In the genomic region with DNA sequence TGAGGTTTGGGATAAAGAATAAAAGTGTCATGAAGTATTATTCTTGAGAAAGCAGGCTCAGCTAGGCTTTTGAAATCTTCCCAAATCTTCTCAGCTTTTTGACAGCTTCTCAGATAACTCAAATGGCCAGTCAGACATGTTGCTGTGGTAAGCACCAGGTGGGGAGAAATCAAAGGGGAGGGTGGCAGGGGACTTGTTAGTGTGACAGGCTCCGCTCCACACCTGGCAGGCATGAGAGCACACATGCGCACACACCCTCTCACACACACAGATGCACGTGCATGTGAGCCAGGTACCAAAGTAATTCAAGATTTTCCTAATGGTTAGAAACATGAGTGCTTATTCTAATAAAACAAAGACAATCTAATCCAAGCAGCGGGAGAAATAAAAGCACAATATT, we compare ENCODE assay signal across 26 mouse cellular contexts.
A peak's percentile ranks its signal among the peaks of the same experiment; 100 is the strongest.
DNase-seq lines count a peak whose midpoint lies in the region; ATAC-seq lines count a peak whose summit lies in the region.
"Had no signal": no experiment of that assay in that cellular context is flagged by ENCODE, and none has a peak within 500 bp of the region (broad histone marks: within the 10 kb centered on the region; RNA-seq: fewer than 3 reads in every experiment).

No protein-coding gene starts in this region.

- peaks cover 4% of the 10 kb centered on the region; the same call in 1 of the 2 replicates for H3K9me3 ChIP-seq in embryonic facial prominence, embryonic 14.5 days (ENCODE audit: control insufficient read depth, low read length)
- no peaks in the 10 kb centered on the region for H3K9me3 ChIP-seq in embryonic facial prominence, embryonic 10.5 days
- no peaks in the 10 kb centered on the region for H3K9me3 ChIP-seq in intestine, embryonic 16.5 days (ENCODE audit: control insufficient read depth, low read length)
- H3K9me3 ChIP-seq: embryonic facial prominence, embryonic 12.5 days; forebrain, embryonic 13.5 days; heart, embryonic 10.5 days had no signal

- H3K4me1 ChIP-seq in embryonic facial prominence, embryonic 14.5 days (ENCODE audit: control insufficient read depth, insufficient read depth, low read length): no peaks in the 10 kb centered on the region; the same call in 1 of the 2 replicates
- peaks cover 7% of the 10 kb centered on the region; the same call in 1 of the 2 replicates for H3K4me1 ChIP-seq in embryonic facial prominence, embryonic 10.5 days
- H3K4me1 ChIP-seq in intestine, embryonic 16.5 days (ENCODE audit: control insufficient read depth, insufficient read depth, low read length): no peaks in the 10 kb centered on the region
- H3K4me1 ChIP-seq: heart, embryonic 10.5 days; heart, embryonic 13.5 days had no signal

- H3K4me3 ChIP-seq in embryonic facial prominence, embryonic 14.5 days (ENCODE audit: low read depth, low read length): no peak overlapping the region
- H3K4me3 ChIP-seq in embryonic facial prominence, embryonic 10.5 days: no peak overlapping the region
- H3K4me3 ChIP-seq in intestine, embryonic 16.5 days (ENCODE audit: low read length): no peak overlapping the region
- H3K4me3 ChIP-seq: embryonic facial prominence, embryonic 12.5 days; erythroblast, embryonic 14.5 days; forebrain, embryonic 13.5 days; gastrocnemius, adult 2 months; heart, embryonic 10.5 days; heart, embryonic 13.5 days had no signal

- no peak overlapping the region for H3K27ac ChIP-seq in embryonic facial prominence, embryonic 14.5 days (replicated peaks; ENCODE audit: low read depth, low read length)
- H3K27ac ChIP-seq in embryonic facial prominence, embryonic 10.5 days (replicated peaks): no peak overlapping the region
- no peak overlapping the region for H3K27ac ChIP-seq in intestine, embryonic 16.5 days (ENCODE audit: low read length)
- H3K27ac ChIP-seq: embryonic facial prominence, embryonic 12.5 days; forebrain, embryonic 13.5 days; gastrocnemius, adult 2 months; heart, embryonic 10.5 days; heart, embryonic 13.5 days; hindbrain, embryonic 14.5 days had no signal

- no peaks in the 10 kb centered on the region for H3K36me3 ChIP-seq in embryonic facial prominence, embryonic 14.5 days (ENCODE audit: control insufficient read depth, insufficient read depth, low read length)
- no peaks in the 10 kb centered on the region for H3K36me3 ChIP-seq in embryonic facial prominence, embryonic 10.5 days (replicated peaks)
- no peaks in the 10 kb centered on the region for H3K36me3 ChIP-seq in intestine, embryonic 16.5 days (ENCODE audit: control insufficient read depth, insufficient read depth, low read length)
- H3K36me3 ChIP-seq: embryonic facial prominence, embryonic 12.5 days; G1E; heart, embryonic 10.5 days; heart, embryonic 13.5 days had no signal

- WGBS in embryonic facial prominence, embryonic 14.5 days: 48% methylated on average over 4 of the region's 4 CpGs
- WGBS in embryonic facial prominence, embryonic 10.5 days: 81% methylated on average over 4 of the region's 4 CpGs
- WGBS in intestine, embryonic 16.5 days: 79% methylated on average over 4 of the region's 4 CpGs

- peaks cover 3% of the 10 kb centered on the region; the same call in 1 of the 2 replicates for H3K27me3 ChIP-seq in embryonic facial prominence, embryonic 14.5 days (replicated peaks; ENCODE audit: control insufficient read depth, insufficient read depth, low read length)
- H3K27me3 ChIP-seq in embryonic facial prominence, embryonic 10.5 days (replicated peaks; ENCODE audit: low read depth, poor library complexity, severe bottlenecking): no peaks in the 10 kb centered on the region
- H3K27me3 ChIP-seq in intestine, embryonic 16.5 days (replicated peaks; ENCODE audit: control insufficient read depth, insufficient read depth, low read length): no peaks in the 10 kb centered on the region
- H3K27me3 ChIP-seq: embryonic facial prominence, embryonic 12.5 days; forebrain, embryonic 13.5 days; heart, embryonic 13.5 days had no signal

- no peak overlapping the region for H3K4me2 ChIP-seq in embryonic facial prominence, embryonic 14.5 days (ENCODE audit: low read depth, low read length)
- H3K4me2 ChIP-seq in intestine, embryonic 16.5 days (ENCODE audit: low read depth, low read length): no peak overlapping the region
- H3K4me2 ChIP-seq: embryonic facial prominence, embryonic 12.5 days; forebrain, embryonic 13.5 days; heart, embryonic 13.5 days; hindbrain, embryonic 14.5 days had no signal

- DNase-seq in embryonic facial prominence, embryonic 14.5 days (ENCODE audit: low spot score): peak; percentile 41
- no peak for DNase-seq in embryonic facial prominence, embryonic 10.5 days (ENCODE audit: low spot score)
- peak; percentile 25 to 37 for DNase-seq in thymus, adult 18-20 months
- DNase-seq in thymus, postnatal 10 days (ENCODE audit: low spot score in 2 of 2): peak; percentile 44 to 57
- DNase-seq in thymus, postnatal 36 days: peak; percentile 14 to 60
- DNase-seq in Muller cell, postnatal 12 days (ENCODE audit: inconsistent ontology term): no peak
- DNase-seq in right cerebral cortex, postnatal 25 days: no peak
- DNase-seq: adrenal gland, adult 2 months; adrenal gland, postnatal 14 days; cerebellum, adult 11-12 months; cerebellum, adult 8-10 months; cerebellum, postnatal 14 days; forebrain, postnatal 0 days; gastrocnemius, adult 2 months; gastrocnemius, postnatal 14 days; heart, adult 18-20 months; heart, postnatal 14 days; heart, postnatal 4 days had no signal

- no peak overlapping the region for H3K9ac ChIP-seq in embryonic facial prominence, embryonic 14.5 days (ENCODE audit: low read depth, low read length)
- H3K9ac ChIP-seq in intestine, embryonic 16.5 days (ENCODE audit: low read depth, low read length): no peak overlapping the region
- H3K9ac ChIP-seq: embryonic facial prominence, embryonic 12.5 days; forebrain, embryonic 13.5 days; forebrain, postnatal 0 days; heart, embryonic 13.5 days; hindbrain, embryonic 14.5 days had no signal

- 0 out of 2 replicates have a peak, but pooled peaks have one; percentile 47 for ATAC-seq in embryonic facial prominence, embryonic 14.5 days (ENCODE audit: low read depth)
- no peak for ATAC-seq in intestine, embryonic 16.5 days
- ATAC-seq: forebrain, embryonic 13.5 days; forebrain, postnatal 0 days had no signal

Comparison
In these comparisons a context has a peak if more than half of its experiments do, and no peak if none do; other contexts are left out.
1. DNase-seq: peak in embryonic facial prominence, embryonic 14.5 days (single experiment), thymus, adult 18-20 months (2 of 2), thymus, postnatal 10 days (2 of 2) and thymus, postnatal 36 days (2 of 2); none in embryonic facial prominence, embryonic 10.5 days (single experiment), Muller cell, postnatal 12 days (single experiment) and right cerebral cortex, postnatal 25 days (single experiment).